Mouse (Mus musculus) frontal cortex, postnatal 25 days (tissue): ENCODE measurements at regions not wholly inside any gene's neighbourhood (a gene's known extent, or its start where the extent isn't known, plus 50 kb on each side); places are given as distances from the start of the nearest gene placed in this dataset.

Source experiments
- DNase-seq, 2 experiments: peaks; one replicate each; pipeline ENCODE4 v3.0.0; 2022; ENCODE audit warnings: low spot score in 2 of 2

GRCm38 (mm10) chr3:149503992-149504391 lies 513.6 kb upstream of the Adgrl2 start:
- no peak for DNase-seq

DNA sequence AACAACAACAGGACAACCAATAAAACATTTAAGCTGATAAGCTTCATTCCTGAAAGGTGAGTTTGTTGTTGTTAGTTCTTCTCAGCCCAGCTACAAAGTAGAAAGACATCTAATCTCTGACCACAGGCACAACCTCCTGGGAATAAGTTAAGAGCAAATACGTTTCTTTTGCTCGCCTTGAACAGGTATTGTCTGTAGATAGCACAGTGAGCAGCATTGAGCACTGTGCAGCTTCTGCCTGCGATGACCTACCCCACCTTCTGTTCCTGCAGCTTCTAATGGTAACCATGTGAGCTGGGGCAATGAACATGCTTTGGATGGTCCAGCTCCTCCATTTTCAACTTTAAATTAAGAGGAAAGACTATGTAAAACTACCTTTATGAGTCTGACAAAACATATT lies 509.8 kb upstream of the Adgrl2 start:
- DNase-seq = no peak

DNA sequence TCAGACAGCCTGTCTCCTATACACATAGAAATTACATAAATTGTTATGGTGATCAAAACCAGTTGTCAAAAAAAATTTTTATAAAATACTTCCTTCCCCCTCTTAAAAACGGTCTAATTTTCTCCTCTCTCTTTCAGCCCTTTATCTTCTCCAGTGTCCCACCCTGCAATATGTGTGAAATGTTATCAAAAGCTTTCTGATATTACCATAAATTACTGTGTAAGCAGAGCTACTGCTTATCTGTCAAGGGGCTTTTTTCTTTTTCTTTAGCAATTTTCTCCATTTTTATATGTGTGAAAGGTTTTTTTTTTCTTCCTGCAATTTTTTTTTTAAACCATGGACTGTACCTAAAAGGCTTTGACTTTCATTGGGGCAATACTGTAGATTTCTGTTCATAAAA lies 508.4 kb upstream of the Adgrl2 start:
- DNase-seq = no peak

GRCm38 (mm10) chr3:149496829-149497471 lies 506.6 kb upstream of the Adgrl2 start:
- DNase-seq = no peak

DNA sequence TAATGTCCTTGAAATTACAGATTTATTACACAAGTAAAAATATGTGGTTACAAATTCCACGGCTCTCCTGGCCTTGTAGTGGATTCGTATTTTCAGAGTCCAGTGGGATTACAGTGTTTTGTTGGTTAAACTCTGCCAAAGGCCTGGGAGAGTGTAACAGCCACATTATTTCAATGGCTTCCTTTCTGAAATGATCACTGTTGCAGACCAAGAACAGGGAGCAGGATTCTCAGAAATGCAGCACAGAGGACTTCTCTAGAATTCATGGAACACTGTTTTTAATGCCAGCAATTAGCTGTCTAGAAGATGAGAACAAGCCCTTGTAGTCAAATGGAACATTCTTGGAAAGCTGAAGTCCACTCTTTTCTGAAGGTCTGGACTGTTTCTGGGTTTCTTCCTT lies 505.8 kb upstream of the Adgrl2 start:
- no peak for DNase-seq

DNA sequence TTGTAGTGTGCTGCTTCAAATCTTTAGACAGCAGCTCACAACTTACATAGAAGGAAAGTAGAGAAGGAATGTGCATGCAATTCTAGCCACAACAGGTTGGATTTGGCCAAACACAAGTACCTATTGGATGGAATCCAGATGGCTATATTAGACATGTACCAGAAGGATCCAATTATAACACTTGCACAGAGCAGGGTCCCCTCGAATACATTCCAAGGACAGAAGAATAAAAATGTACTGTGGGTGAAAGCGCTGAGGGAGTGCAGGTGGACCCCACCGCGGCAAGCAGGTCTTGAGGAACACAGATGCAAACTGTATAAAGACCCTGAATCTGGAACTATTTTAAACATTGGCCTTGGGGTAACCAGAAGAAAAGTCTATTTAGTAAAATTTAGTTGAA lies 497.8 kb upstream of the Adgrl2 start:
- no peak for DNase-seq

- DNase-seq = no peak
Measured at GRCm38 (mm10) chr3:149485406-149485805, 495.1 kb upstream of the Adgrl2 start.

DNA sequence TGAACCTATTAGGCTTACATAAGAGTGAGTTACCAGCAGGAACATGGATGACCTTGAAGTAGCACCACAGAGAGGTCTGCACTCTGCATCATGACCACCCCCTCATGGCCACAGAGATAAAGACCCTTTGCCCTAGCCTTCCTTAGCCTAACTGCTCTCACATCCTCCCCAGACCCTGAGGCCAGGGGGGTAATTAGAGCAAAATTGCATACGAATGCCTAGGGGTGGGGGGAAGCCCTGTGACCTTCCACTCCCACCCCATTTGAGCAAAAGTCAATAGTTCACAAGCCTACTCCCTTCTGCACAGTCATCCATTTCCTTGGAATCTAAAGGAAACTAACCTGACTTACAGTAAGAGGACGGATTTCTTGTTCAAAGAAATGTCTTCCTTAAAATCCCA lies 494.0 kb upstream of the Adgrl2 start:
- DNase-seq = no peak

DNA sequence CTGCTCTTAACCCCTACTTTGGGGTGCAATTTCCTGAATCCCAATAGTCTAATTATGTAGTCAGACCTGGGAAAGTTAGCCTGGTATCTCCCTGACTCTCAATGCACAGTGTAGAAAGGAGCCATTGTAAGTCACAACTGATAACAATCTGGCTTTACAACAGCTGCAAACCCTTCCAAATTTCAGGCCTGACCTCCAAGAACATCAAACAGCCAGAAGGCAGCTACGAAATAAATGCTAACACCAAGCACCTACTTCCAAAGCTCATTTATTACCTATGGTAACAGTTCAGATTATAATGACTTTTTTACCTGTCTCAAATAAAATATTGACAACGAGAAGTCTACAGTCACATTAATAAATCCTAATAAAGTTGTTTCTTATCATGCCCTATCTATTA lies 485.8 kb upstream of the Adgrl2 start:
- DNase-seq = no peak

DNA sequence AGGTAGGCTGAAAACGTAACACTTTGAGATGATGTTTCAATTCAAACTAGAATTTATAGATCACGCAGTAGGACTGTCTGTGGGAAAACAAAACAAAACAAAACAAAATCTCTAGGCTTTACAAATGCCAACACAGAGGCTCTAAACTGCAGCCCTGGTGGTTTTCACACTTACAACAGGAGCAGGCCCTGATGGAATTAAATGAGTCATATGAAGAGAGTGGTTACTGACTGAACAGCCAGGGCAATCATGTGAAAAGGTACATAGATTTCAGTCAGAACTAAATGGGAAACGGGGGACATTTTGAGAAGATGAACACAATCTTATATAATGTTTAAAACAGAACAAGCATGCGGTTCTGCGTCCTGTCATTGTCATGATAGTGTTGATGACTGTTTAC lies 476.6 kb upstream of the Adgrl2 start:
- DNase-seq = no peak

GRCm38 (mm10) chr3:149464603-149465002 lies 474.2 kb upstream of the Adgrl2 start:
- no peak for DNase-seq

GRCm38 (mm10) chr3:149462121-149462541 lies 471.8 kb upstream of the Adgrl2 start:
- DNase-seq = no peak

GRCm38 (mm10) chr3:149461613-149462012 lies 471.3 kb upstream of the Adgrl2 start:
- DNase-seq = no peak

DNA sequence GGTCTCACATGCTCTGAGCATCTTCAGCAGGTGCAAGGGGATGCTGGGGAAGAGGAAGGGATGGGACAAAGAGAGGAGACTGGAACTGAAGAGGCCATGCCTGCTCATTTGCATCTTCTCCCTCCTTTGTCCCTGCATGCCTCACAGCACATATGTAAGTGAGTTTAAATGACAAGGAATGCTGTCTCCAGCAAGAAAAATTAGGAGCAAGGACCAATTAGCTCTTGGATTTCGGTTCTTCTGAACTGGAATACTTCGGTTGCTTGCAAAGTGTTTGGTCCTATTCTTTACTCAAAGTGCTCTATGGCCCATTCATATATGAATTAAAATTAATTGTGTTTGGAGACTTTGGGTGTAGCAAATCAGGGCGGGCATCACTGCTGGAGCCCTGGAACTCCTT lies 459.0 kb upstream of the Adgrl2 start:
- no peak for DNase-seq

DNA sequence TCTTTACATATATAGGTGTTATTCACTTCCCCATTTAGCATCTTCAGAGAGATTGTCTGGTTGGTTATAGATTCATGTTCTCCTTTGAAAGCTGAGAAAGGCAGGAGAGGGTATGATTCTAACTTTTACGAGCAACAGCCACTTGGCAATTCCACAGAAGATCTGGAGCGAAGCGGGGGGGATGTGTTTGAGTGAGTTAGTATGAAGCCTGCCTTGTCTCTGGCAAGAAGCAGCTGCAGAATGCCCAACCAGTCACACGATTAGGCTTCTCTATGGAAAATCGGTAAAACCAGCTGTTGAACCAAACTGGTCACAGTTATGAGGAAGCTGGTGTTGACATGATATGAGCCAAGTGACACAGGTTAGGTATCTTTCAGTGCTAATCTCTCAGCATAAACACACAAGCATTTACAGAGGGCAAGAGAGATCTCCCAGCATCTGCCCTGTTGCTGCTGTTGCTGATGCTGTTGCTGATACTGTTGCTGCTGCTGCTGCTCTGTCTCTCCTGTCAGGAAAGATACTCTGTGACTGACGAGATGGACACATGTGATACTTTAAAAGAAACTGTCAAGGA lies 455.7 kb upstream of the Adgrl2 start:
- no peak for DNase-seq

DNA sequence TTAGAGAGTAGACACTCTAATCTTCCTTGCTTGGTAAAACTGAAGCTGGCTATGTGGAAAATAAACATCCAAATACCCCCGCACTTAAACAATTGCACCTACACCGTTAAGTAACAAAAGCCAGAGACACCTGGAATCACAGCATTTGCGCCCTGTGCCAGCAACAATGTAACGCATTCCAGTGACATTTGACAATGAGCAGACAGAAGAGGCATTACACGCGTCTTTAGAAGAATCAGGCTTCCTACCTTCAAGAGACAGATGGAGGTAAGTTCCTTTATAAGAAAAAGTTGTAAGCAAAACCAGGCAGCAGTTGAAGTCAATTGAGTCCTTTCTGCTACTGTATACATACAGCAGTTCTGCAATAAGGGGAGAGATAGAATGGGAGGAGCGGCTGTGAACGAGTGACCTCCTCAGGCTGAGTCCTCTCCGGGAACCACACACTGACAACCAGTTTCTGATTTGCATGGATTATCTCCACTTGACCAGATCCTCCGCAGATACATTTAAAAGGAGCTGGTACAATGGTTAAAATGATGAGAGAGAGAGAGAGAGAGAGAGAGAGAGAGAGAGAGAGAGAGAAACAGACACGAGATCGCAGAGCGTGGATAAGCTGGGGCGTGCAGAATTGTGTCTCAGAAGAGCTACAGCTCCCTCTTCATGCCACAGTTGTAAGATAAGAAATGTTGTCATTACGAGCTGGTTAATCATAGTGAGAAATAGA lies 454.7 kb upstream of the Adgrl2 start:
- DNase-seq = peak in 1 of 2 experiments; percentile 15

- DNase-seq = no peak
Measured at GRCm38 (mm10) chr3:149444377-149444776, 454.0 kb upstream of the Adgrl2 start.

GRCm38 (mm10) chr3:149441227-149441626 lies 450.9 kb upstream of the Adgrl2 start:
- no peak for DNase-seq

DNA sequence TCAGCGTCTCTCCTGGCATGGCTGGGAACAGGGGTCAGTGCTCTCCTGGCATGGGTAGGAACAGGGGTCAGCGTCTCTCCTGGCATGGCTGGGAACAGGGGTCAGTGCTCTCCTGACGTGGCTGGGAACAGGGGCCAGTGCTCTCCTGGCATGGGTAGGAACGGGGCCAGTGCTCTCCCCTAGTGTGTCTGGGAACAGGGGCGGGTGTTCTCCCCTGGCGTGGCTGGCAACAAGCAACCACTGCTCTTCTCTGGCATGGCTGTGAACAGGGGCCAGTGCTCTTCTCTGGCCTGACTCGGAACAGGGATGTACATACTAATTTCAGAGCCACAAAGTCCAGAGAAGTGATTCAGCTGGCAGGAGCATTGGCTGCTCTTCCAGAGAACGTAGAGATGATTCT lies 447.4 kb upstream of the Adgrl2 start:
- DNase-seq = no peak

DNA sequence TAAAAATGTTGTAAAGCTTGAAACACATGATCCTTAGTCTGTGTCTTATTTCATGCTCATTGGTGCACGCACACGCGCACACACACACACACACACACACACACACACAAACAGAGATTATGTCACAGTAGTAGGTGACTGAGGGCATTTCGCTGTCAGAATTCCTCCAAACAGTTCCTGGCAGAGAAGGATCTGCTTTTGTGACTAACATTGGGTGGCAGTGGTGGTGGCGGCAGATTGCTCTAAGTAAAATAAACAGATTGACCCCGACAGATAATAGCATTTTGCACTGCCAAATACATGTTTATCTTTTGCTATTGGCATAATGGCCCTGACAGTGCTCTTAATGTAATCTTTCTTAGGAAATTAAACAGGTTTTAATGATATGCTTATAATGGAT lies 446.6 kb upstream of the Adgrl2 start:
- no peak for DNase-seq

DNA sequence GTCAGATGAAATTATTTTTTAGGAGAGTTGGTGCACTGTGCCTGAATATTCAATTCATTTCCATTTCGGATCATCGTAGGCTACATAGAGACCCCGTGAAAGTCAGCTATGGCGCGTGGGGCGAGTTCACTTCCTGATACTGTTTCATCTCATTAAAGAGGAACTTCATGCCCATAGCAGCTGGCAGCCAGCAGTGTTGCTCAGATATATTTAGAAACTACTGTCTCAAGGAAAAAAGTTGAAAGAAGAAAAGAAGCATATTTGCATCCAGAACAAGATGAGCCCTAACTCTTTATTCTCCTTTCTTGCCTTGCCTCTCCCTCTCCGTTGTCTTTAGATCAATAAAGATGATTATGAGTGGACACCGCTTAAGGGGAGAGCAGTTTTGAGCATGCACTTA lies 446.1 kb upstream of the Adgrl2 start:
- DNase-seq = no peak

- no peak for DNase-seq
Measured at GRCm38 (mm10) chr3:149431795-149432194, 441.4 kb upstream of the Adgrl2 start.

- no peak for DNase-seq
Measured at GRCm38 (mm10) chr3:149426023-149426759, 435.8 kb upstream of the Adgrl2 start.
